Mouse (Mus musculus) spleen, adult 2 months (tissue): Measurements from ENCODE around the gene Trpv6.

Experiments used
- CTCF ChIP-seq: fragments of 200-500 bp; IDR thresholded peaks from 2 replicates; pipeline ENCODE4 v1.5.1; 2011; ENCODE audit warnings: mild to moderate bottlenecking, inconsistent platforms; ENCODE audit not compliant: insufficient read depth, insufficient read length, insufficient replicate concordance; ENCODE audit errors: extremely low read depth
- POLR2A ChIP-seq: fragments of 200-500 bp; IDR thresholded peaks from 2 replicates; pipeline ENCODE4 v1.6.1; 2011; ENCODE audit warnings: low read depth, low read length, inconsistent platforms

- no peak for TF ChIP-seq POLR2A
- TF ChIP-seq CTCF: no peak
Observed at GRCm38 (mm10) chr6:41577297-41577696, 58.9 kb downstream of the Trpv6 start.
